ENCODE assay signal across 8 mouse cellular contexts in the genomic region with DNA sequence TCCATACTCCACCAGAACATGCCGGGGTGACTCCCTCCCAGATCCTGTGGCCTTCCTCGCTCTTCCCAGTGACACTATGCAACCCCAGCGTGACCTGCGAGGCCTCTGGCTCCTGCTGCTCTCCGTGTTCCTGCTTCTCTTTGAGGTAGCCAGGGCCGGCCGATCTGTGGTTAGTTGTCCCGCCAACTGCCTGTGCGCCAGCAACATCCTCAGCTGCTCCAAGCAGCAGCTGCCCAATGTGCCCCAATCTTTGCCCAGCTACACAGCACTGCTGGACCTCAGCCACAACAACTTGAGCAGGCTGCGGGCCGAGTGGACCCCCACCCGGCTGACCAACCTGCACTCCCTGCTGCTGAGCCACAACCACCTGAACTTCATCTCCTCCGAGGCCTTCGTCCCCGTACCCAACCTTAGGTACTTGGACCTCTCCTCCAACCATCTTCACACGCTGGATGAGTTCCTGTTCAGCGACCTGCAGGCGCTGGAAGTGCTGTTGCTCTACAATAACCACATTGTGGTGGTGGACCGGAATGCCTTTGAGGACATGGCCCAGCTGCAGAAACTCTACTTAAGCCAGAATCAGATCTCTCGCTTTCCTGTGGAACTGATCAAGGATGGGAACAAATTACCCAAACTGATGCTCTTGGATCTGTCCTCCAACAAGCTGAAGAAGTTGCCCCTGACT. TPM values are rescaled to one million over a fixed set of nuclear protein-coding genes. Genes with fewer than 3 reads are reported as not detected.
DNase-seq lines count a peak whose midpoint lies in the region; ATAC-seq and TF ChIP-seq lines count a peak whose summit lies in the region.

No protein-coding gene starts in this region.

- no peak overlapping the region for H3ac ChIP-seq in myocyte (ENCODE audit: control insufficient read depth, insufficient read length)

- no peaks in the 10 kb centered on the region for H3K36me3 ChIP-seq in hindbrain, postnatal 0 days (ENCODE audit: insufficient read depth, low read length)
- no peaks in the 10 kb centered on the region for H3K36me3 ChIP-seq in myocyte (ENCODE audit: control insufficient read depth, insufficient read depth)

- peak overlapping the region; percentile 87 for H3K4me2 ChIP-seq in hindbrain, postnatal 0 days (ENCODE audit: low read depth, low read length)
- H3K4me2 ChIP-seq in myocyte (ENCODE audit: low read depth) = peak overlapping the region; percentile 49

- no peaks in the 10 kb centered on the region for H3K79me2 ChIP-seq in myocyte (ENCODE audit: control insufficient read depth, insufficient read depth)

- 54% methylated on average over 20 of the region's 20 CpGs for WGBS in hindbrain, postnatal 0 days

- peak overlapping the region; percentile 75; the same call in 1 of the 2 replicates for H3K9ac ChIP-seq in hindbrain, postnatal 0 days (replicated peaks; ENCODE audit: low read length)

- peak overlapping the region; percentile 73 for H3K4me3 ChIP-seq in hindbrain, postnatal 0 days (ENCODE audit: low read length)
- peak overlapping the region; percentile 17 for H3K4me3 ChIP-seq in myocyte

- no peak for TF ChIP-seq POLR2A in myocyte (IDR thresholded peaks at IDR 0.05; ENCODE audit: insufficient read length, low read depth)

- TF ChIP-seq CTCF in hindbrain, postnatal 0 days (IDR thresholded peaks at IDR 0.05; ENCODE audit: low read depth) = no peak

- DNase-seq in layer of hippocampus, postnatal 10 days (ENCODE audit: low spot score in 2 of 2) = peak; percentile 19 to 32
- no peak for DNase-seq in layer of hippocampus, adult 11-12 months (ENCODE audit: low spot score)
- no peak for DNase-seq in hindbrain, postnatal 0 days (ENCODE audit: low spot score)
- no peak for DNase-seq in embryo, embryonic 9.5 days (ENCODE audit: extremely low spot score)
- DNase-seq in embryo, embryonic 10.5 days (ENCODE audit: low spot score) = no peak

- H3K27ac ChIP-seq in hindbrain, postnatal 0 days = no peak overlapping the region

- H3K9me3 ChIP-seq in hindbrain, postnatal 0 days (ENCODE audit: low read length) = no peaks in the 10 kb centered on the region

- ATAC-seq in erythroid progenitor cell, adult 5-6 weeks (replicated peaks; ENCODE audit: low FRiP score, poor library complexity, severe bottlenecking) = 0 out of 2 replicates have a peak, but pooled peaks have one; percentile 16
- no peak; the same call in 1 of the 2 replicates for ATAC-seq in hindbrain, postnatal 0 days
- no peak for ATAC-seq in inflammation-experienced regulatory T-cells, adult 6 months

- peaks cover 8% of the 10 kb centered on the region; the same call in 1 of the 2 replicates for H3K4me1 ChIP-seq in hindbrain, postnatal 0 days (ENCODE audit: insufficient read depth, low read length)

- no peaks in the 10 kb centered on the region for H3K27me3 ChIP-seq in hindbrain, postnatal 0 days (ENCODE audit: insufficient read depth, low read length)
- H3K27me3 ChIP-seq in myocyte (ENCODE audit: control insufficient read depth, insufficient read depth, insufficient read length) = no peaks in the 10 kb centered on the region

TF ChIP-seq in myocyte, 11 proteins besides CTCF, POLR2A, EP300 and RAD21:
- TF ChIP-seq MYOD1 (IDR thresholded peaks at IDR 0.05; ENCODE audit: control insufficient read depth in 1 of 3, insufficient read length in 2 of 3, low read depth in 2 of 3) (peak in 2 of 3 experiments; percentile 69 to 76), MAX (IDR thresholded peaks at IDR 0.05; ENCODE audit: low read depth) (no peak), POLR2AphosphoS2 (IDR thresholded peaks at IDR 0.05; ENCODE audit: insufficient read length, low read depth) (no peak), TCF3 (IDR thresholded peaks at IDR 0.05; ENCODE audit: insufficient read length, low read depth) (peak; percentile 25), MYOG (IDR thresholded peaks at IDR 0.05; ENCODE audit: control insufficient read depth in 1 of 3, insufficient read depth in 1 of 3, insufficient read length in 2 of 3, low read depth in 2 of 3) (peak in 2 of 3 experiments; percentile 78 to 90), USF1 (IDR thresholded peaks at IDR 0.05; ENCODE audit: low read depth) (no peak), SRF (IDR thresholded peaks at IDR 0.05; ENCODE audit: control insufficient read depth, insufficient read length, low read depth) (no peak)

RNA-seq across cellular contexts. Expression of gene Amigo1, which starts 1.1 kb away (rescaled TPM):
- 10 to 100 TPM; 36.9 to 37.2 TPM for total RNA-seq in layer of hippocampus, postnatal 10 days (2021)
- not detected in 2 replicates for total RNA-seq in erythroid progenitor cell, adult 5-6 weeks (2015; ENCODE audit: low replicate concordance)
- 0.38 TPM in 1 of 2 replicates, not detected in the other for total RNA-seq in erythroid progenitor cell, adult 5-6 weeks (2017; ENCODE audit: low replicate concordance)
- 36.6 and 37.3 TPM in 2 replicates for total RNA-seq in hindbrain, postnatal 0 days (2014; rRNA removed)
- polyA plus RNA-seq in hindbrain, postnatal 0 days (2015; fragmentation: Nextera tagmentation; extraction: Ambion mirVana) = 10.7 and 11.3 TPM in 2 replicates
- polyA plus RNA-seq in myocyte (2012; fragmentation: generic; extraction: Trizol) = 3.3 TPM
- polyA plus RNA-seq in inflammation-experienced regulatory T-cells, adult 6 months (2017; shearing (Covaris generic)) = under 1 TPM; 0.33 to 0.53 (median 0.51) TPM

RNA-seq across cellular contexts. Expression of gene Cyb561d1, which starts 13.8 kb away (rescaled TPM):
- 10 to 100 TPM; 10.6 to 11.2 TPM for total RNA-seq in layer of hippocampus, postnatal 10 days (2021)
- total RNA-seq in erythroid progenitor cell, adult 5-6 weeks (2015; ENCODE audit: low replicate concordance) = 1.4 and 2.1 TPM in 2 replicates
- total RNA-seq in erythroid progenitor cell, adult 5-6 weeks (2017; ENCODE audit: low replicate concordance) = 5.3 TPM in 1 of 2 replicates, not detected in the other
- 3.8 and 4.2 TPM in 2 replicates for total RNA-seq in hindbrain, postnatal 0 days (2014; rRNA removed)
- 3.1 and 3.3 TPM in 2 replicates for polyA plus RNA-seq in hindbrain, postnatal 0 days (2015; fragmentation: Nextera tagmentation; extraction: Ambion mirVana)
- polyA plus RNA-seq in myocyte (2012; fragmentation: generic; extraction: Trizol) = 3.2 TPM
- polyA plus RNA-seq in inflammation-experienced regulatory T-cells, adult 6 months (2017; shearing (Covaris generic)) = 1 to 10 TPM; 6.6 to 7.3 (median 7.1) TPM

RNA-seq across cellular contexts. Expression of gene Atxn7l2, which starts 23.5 kb away (rescaled TPM):
- 10 to 100 TPM; 21.1 to 26.1 TPM for total RNA-seq in layer of hippocampus, postnatal 10 days (2021)
- total RNA-seq in erythroid progenitor cell, adult 5-6 weeks (2015; ENCODE audit: low replicate concordance) = 0.36 and 5.4 TPM in 2 replicates
- total RNA-seq in erythroid progenitor cell, adult 5-6 weeks (2017; ENCODE audit: low replicate concordance) = not detected in 2 replicates
- total RNA-seq in hindbrain, postnatal 0 days (2014; rRNA removed) = 18.4 and 20.8 TPM in 2 replicates
- 15.1 and 15.4 TPM in 2 replicates for polyA plus RNA-seq in hindbrain, postnatal 0 days (2015; fragmentation: Nextera tagmentation; extraction: Ambion mirVana)
- polyA plus RNA-seq in myocyte (2012; fragmentation: generic; extraction: Trizol) = 2.7 TPM
- 1 to 10 TPM; 4.7 to 5.9 (median 5.6) TPM for polyA plus RNA-seq in inflammation-experienced regulatory T-cells, adult 6 months (2017; shearing (Covaris generic))

RNA-seq across cellular contexts. Expression of gene Gpr61, which starts 32.6 kb away (rescaled TPM):
- 10 to 100 TPM; 14.5 to 15.0 TPM for total RNA-seq in layer of hippocampus, postnatal 10 days (2021)
- not detected in 2 replicates for total RNA-seq in erythroid progenitor cell, adult 5-6 weeks (2015; ENCODE audit: low replicate concordance)
- not detected in 2 replicates for total RNA-seq in erythroid progenitor cell, adult 5-6 weeks (2017; ENCODE audit: low replicate concordance)
- 12.2 and 12.4 TPM in 2 replicates for total RNA-seq in hindbrain, postnatal 0 days (2014; rRNA removed)
- polyA plus RNA-seq in hindbrain, postnatal 0 days (2015; fragmentation: Nextera tagmentation; extraction: Ambion mirVana) = 6.1 and 6.8 TPM in 2 replicates
- 0.06 TPM for polyA plus RNA-seq in myocyte (2012; fragmentation: generic; extraction: Trizol)
- not detected for polyA plus RNA-seq in inflammation-experienced regulatory T-cells, adult 6 months (2017; shearing (Covaris generic))

RNA-seq across cellular contexts. Expression of gene Sypl2, which starts 39.2 kb away (rescaled TPM):
- total RNA-seq in layer of hippocampus, postnatal 10 days (2021) = 1 to 10 TPM; 1.2 to 1.6 TPM
- not detected in 2 replicates for total RNA-seq in erythroid progenitor cell, adult 5-6 weeks (2015; ENCODE audit: low replicate concordance)
- not detected in 2 replicates for total RNA-seq in erythroid progenitor cell, adult 5-6 weeks (2017; ENCODE audit: low replicate concordance)
- total RNA-seq in hindbrain, postnatal 0 days (2014; rRNA removed) = 1.5 and 1.9 TPM in 2 replicates
- 0.75 and 0.81 TPM in 2 replicates for polyA plus RNA-seq in hindbrain, postnatal 0 days (2015; fragmentation: Nextera tagmentation; extraction: Ambion mirVana)
- 0.28 TPM for polyA plus RNA-seq in myocyte (2012; fragmentation: generic; extraction: Trizol)
- not detected for polyA plus RNA-seq in inflammation-experienced regulatory T-cells, adult 6 months (2017; shearing (Covaris generic))

Comparison
In these comparisons a context has a peak if more than half of its experiments do, and no peak if none do; other contexts are left out.
1. DNase-seq: peak in layer of hippocampus, postnatal 10 days (2 of 2); none in layer of hippocampus, adult 11-12 months (single experiment), hindbrain, postnatal 0 days (single experiment), embryo, embryonic 9.5 days (single experiment) and embryo, embryonic 10.5 days (single experiment).
2. RNA of gene Amigo1, which starts 1.1 kb away (total RNA-seq): 36.9 to 37.2 TPM in layer of hippocampus, postnatal 10 days and 36.6 to 37.3 TPM in hindbrain, postnatal 0 days; 0.38 TPM in erythroid progenitor cell, adult 5-6 weeks; every median in the first group is over 10 times any median in the second.